Mouse (Mus musculus) liver, embryonic 15.5 days (tissue): ENCODE measurements around the gene Zfp963. TPM values are rescaled to one million over a fixed set of nuclear protein-coding genes. Genes with fewer than 3 reads are reported as not detected.

Experiments used
- ATAC-seq: fragments of 200-750 bp; cut with Nextera tagmentation; 2 replicates; pipeline ENCODE4 v1.8.0; 2017; ENCODE audit warnings: moderate number of reproducible peaks, mild to moderate bottlenecking, moderate library complexity; ENCODE audit not compliant: insufficient read depth
- H3K27ac ChIP-seq: fragments of 300-500 bp; sonication (generic); replicated peaks from 2 replicates; pipeline ENCODE4 v1.5.1; 2015; ENCODE audit warnings: mild to moderate bottlenecking, inconsistent platforms
- H3K27me3 ChIP-seq: fragments of 300-500 bp; sonication (generic); 2 replicates; pipeline ENCODE4 v1.6.1; 2015; ENCODE audit warnings: mild to moderate bottlenecking, inconsistent platforms
- H3K36me3 ChIP-seq: fragments of 300-500 bp; sonication (generic); replicated peaks from 2 replicates; pipeline ENCODE4 v1.6.1; 2015; ENCODE audit warnings: moderate library complexity, mild to moderate bottlenecking, inconsistent platforms
- H3K4me1 ChIP-seq: fragments of 300-500 bp; sonication (generic); replicated peaks from 2 replicates; pipeline ENCODE4 v1.6.1; 2015; ENCODE audit warnings: inconsistent platforms
- H3K4me2 ChIP-seq: fragments of 300-500 bp; sonication (generic); 2 replicates; pipeline ENCODE4 v1.6.1; 2015; ENCODE audit warnings: moderate library complexity, mild to moderate bottlenecking, inconsistent platforms
- H3K4me3 ChIP-seq: fragments of 300-500 bp; sonication (generic); replicated peaks from 2 replicates; pipeline ENCODE4 v1.5.1; 2015; ENCODE audit warnings: mild to moderate bottlenecking, inconsistent platforms
- H3K9ac ChIP-seq: fragments of 300-500 bp; sonication (generic); 2 replicates; pipeline ENCODE4 v1.6.1; 2015; ENCODE audit warnings: moderate library complexity, mild to moderate bottlenecking, inconsistent platforms
- H3K9me3 ChIP-seq: fragments of 300-500 bp; sonication (generic); replicated peaks from 2 replicates; pipeline ENCODE4 v1.6.1; 2016; ENCODE audit warnings: inconsistent platforms
- WGBS: fragments of 180-500 bp; shearing (Covaris S2); methylation state at CpG from one replicate; pipeline ENCODE4 v1.1.7; 2015; ENCODE audit warnings: mixed read lengths; ENCODE audit not compliant: insufficient replicate concordance; 5-methylcytosine and 5-hydroxymethylcytosine counted together
- polyA plus RNA-seq: library from polyadenylated mRNA; unstranded; fragments of >200 nt; fragmentation: Nextera tagmentation; extraction: Ambion mirVana; gene quantifications from 2 replicates; pipeline ENCODE4 v1.2.1, GENCODE M21; 2015

Zfp963 gene
- polyA plus RNA-seq, 1 experiment from 2014 or later = 2.0 TPM

GRCm38 (mm10) chr8:69789731-69790130 is 40.0 kb upstream of the Zfp963 start:
- peak overlapping the region; percentile 99; the same call in 1 of the 2 replicates for H3K27ac ChIP-seq
- no peaks in the 10 kb centered on the region for H3K9me3 ChIP-seq
- no peak for ATAC-seq
- no peak overlapping the region for H3K9ac ChIP-seq
- H3K27me3 ChIP-seq = no peaks in the 10 kb centered on the region
- peak overlapping the region; percentile 85 for H3K4me2 ChIP-seq
- H3K4me3 ChIP-seq = peak overlapping the region; percentile 93
- peaks cover 16% of the 10 kb centered on the region for H3K36me3 ChIP-seq
- peaks cover 41% of the 10 kb centered on the region for H3K4me1 ChIP-seq
- 39% methylated on average over 5 of the region's 5 CpGs for WGBS

GRCm38 (mm10) chr8:69789105-69789504 is 39.3 kb upstream of the Zfp963 start:
- ATAC-seq = no peak
- no peak overlapping the region for H3K4me3 ChIP-seq
- 34% methylated on average over 5 of the region's 5 CpGs for WGBS
- no peak overlapping the region for H3K27ac ChIP-seq
- H3K36me3 ChIP-seq = peaks cover 10% of the 10 kb centered on the region
- H3K9ac ChIP-seq = no peak overlapping the region
- H3K27me3 ChIP-seq = no peaks in the 10 kb centered on the region
- H3K4me1 ChIP-seq = peaks cover 40% of the 10 kb centered on the region
- H3K4me2 ChIP-seq = no peak overlapping the region
- H3K9me3 ChIP-seq = no peaks in the 10 kb centered on the region

GRCm38 (mm10) chr8:69777111-69777510 is 27.3 kb upstream of the Zfp963 start:
- Histone ChIP-seq H3K4me1 (peaks cover 25% of the 10 kb centered on the region), H3K9ac (no peak overlapping the region), H3K4me3 (no peak overlapping the region), H3K4me2 (no peak overlapping the region), H3K27ac (no peak overlapping the region), H3K9me3 (no peaks in the 10 kb centered on the region), H3K27me3 (no peaks in the 10 kb centered on the region), H3K36me3 (0 out of 2 replicates have a peak, but pooled peaks cover 4% of the 10 kb centered on the region)
- WGBS = 65% methylated on average over 11 of the region's 12 CpGs
- ATAC-seq = no peak

- WGBS = 39% methylated on average over 2 of the region's 2 CpGs
- no peaks in the 10 kb centered on the region for H3K9me3 ChIP-seq
- no peaks in the 10 kb centered on the region for H3K27me3 ChIP-seq
- H3K4me1 ChIP-seq = peaks cover 33% of the 10 kb centered on the region
- ATAC-seq = no peak
- H3K27ac ChIP-seq = peak overlapping the region; percentile 99; the same call in 1 of the 2 replicates
- H3K9ac ChIP-seq = no peak overlapping the region
- peaks cover 7% of the 10 kb centered on the region; the same call in 1 of the 2 replicates for H3K36me3 ChIP-seq
- peak overlapping the region; percentile 68 for H3K4me2 ChIP-seq
- peak overlapping the region; percentile 78 for H3K4me3 ChIP-seq
These were observed 25.4 kb upstream of the Zfp963 start for GRCm38 (mm10) chr8:69775149-69775534.

GRCm38 (mm10) chr8:69774503-69775148 is 24.9 kb upstream of the Zfp963 start, which contains the start of gene Gm20422:
Gene Gm20422 (minus strand): TSS chr8:69774886.
- peak within 1 kb of the TSS; percentile 68 for H3K4me2 ChIP-seq
- peaks cover 38% of the 10 kb centered on the region for H3K4me1 ChIP-seq
- H3K9ac ChIP-seq = peak within 1 kb of the TSS; percentile 92
- H3K9me3 ChIP-seq = no peaks in the 10 kb centered on the region
- H3K36me3 ChIP-seq = peaks cover 12% of the 10 kb centered on the region; the same call in 1 of the 2 replicates
- peak within 1 kb of the TSS; percentile 78 for H3K4me3 ChIP-seq
- peak within 1 kb of the TSS; percentile 99 for H3K27ac ChIP-seq
- H3K27me3 ChIP-seq = no peaks in the 10 kb centered on the region
- WGBS = under 1% methylated on average over 41 of the region's 41 CpGs
- ATAC-seq = peak; percentile 98

GRCm38 (mm10) chr8:69772106-69772505 is 22.3 kb upstream of the Zfp963 start:
- Histone ChIP-seq H3K36me3 (peaks cover 37% of the 10 kb centered on the region), H3K9ac (no peak overlapping the region), H3K27me3 (no peaks in the 10 kb centered on the region), H3K4me1 (peaks cover 38% of the 10 kb centered on the region), H3K4me3 (no peak overlapping the region), H3K27ac (no peak overlapping the region), H3K4me2 (no peak overlapping the region), H3K9me3 (no peaks in the 10 kb centered on the region)
- WGBS = 81% methylated on average over 2 of the region's 2 CpGs
- ATAC-seq = no peak

- no peaks in the 10 kb centered on the region for H3K27me3 ChIP-seq
- H3K9me3 ChIP-seq = no peaks in the 10 kb centered on the region
- 79% methylated on average over 9 of the region's 9 CpGs for WGBS
- peaks cover 38% of the 10 kb centered on the region for H3K4me1 ChIP-seq
- no peak overlapping the region for H3K4me2 ChIP-seq
- ATAC-seq = no peak
- no peak overlapping the region for H3K27ac ChIP-seq
- H3K4me3 ChIP-seq = no peak overlapping the region
- peaks cover 46% of the 10 kb centered on the region for H3K36me3 ChIP-seq
- H3K9ac ChIP-seq = no peak overlapping the region
These were observed 21.5 kb upstream of the Zfp963 start for GRCm38 (mm10) chr8:69771221-69771620.

- Histone ChIP-seq H3K9ac (no peak overlapping the region), H3K27ac (no peak overlapping the region), H3K4me3 (no peak overlapping the region), H3K36me3 (peaks cover 80% of the 10 kb centered on the region), H3K27me3 (no peaks in the 10 kb centered on the region), H3K4me2 (no peak overlapping the region), H3K4me1 (no peaks in the 10 kb centered on the region), H3K9me3 (no peaks in the 10 kb centered on the region)
- ATAC-seq = no peak
- WGBS = 83% methylated on average over 4 of the region's 4 CpGs
These were observed 12.2 kb upstream of the Zfp963 start for GRCm38 (mm10) chr8:69761814-69762445.

GRCm38 (mm10) chr8:69758316-69758715 is 8.5 kb upstream of the Zfp963 start:
- H3K9ac ChIP-seq = no peak overlapping the region
- no peak for ATAC-seq
- H3K4me1 ChIP-seq = peaks cover 9% of the 10 kb centered on the region
- no peak overlapping the region for H3K27ac ChIP-seq
- H3K9me3 ChIP-seq = no peaks in the 10 kb centered on the region
- no peak overlapping the region for H3K4me2 ChIP-seq
- no peaks in the 10 kb centered on the region for H3K27me3 ChIP-seq
- H3K4me3 ChIP-seq = no peak overlapping the region
- peaks cover 58% of the 10 kb centered on the region for H3K36me3 ChIP-seq
- 87% methylated on average over 5 of the region's 5 CpGs for WGBS

- Histone ChIP-seq H3K4me2 (peak overlapping the region; percentile 13), H3K4me3 (no peak overlapping the region), H3K36me3 (peaks cover 15% of the 10 kb centered on the region), H3K9ac (no peak overlapping the region), H3K4me1 (peaks cover 50% of the 10 kb centered on the region), H3K27me3 (no peaks in the 10 kb centered on the region), H3K9me3 (no peaks in the 10 kb centered on the region), H3K27ac (peak overlapping the region; percentile 100)
- whole genome bisulfite sequencing = 24% methylated on average over 2 of the region's 2 CpGs
- no peak for ATAC-seq
These were observed 2.7 kb upstream of the Zfp963 start for GRCm38 (mm10) chr8:69752437-69752836.

GRCm38 (mm10) chr8:69741231-69741630 is 8.5 kb downstream of the Zfp963 start:
- WGBS = 62% methylated on average over 2 of the region's 2 CpGs
- Histone ChIP-seq H3K4me1 (no peaks in the 10 kb centered on the region), H3K9ac (no peak overlapping the region), H3K4me2 (no peak overlapping the region), H3K36me3 (peaks cover 16% of the 10 kb centered on the region; the same call in 1 of the 2 replicates), H3K9me3 (no peaks in the 10 kb centered on the region), H3K4me3 (no peak overlapping the region), H3K27me3 (no peaks in the 10 kb centered on the region), H3K27ac (no peak overlapping the region)
- no peak for ATAC-seq
